Mouse (Mus musculus): ENCODE measurements around the gene Gm3448.

The Gm3448 gene

DNA sequence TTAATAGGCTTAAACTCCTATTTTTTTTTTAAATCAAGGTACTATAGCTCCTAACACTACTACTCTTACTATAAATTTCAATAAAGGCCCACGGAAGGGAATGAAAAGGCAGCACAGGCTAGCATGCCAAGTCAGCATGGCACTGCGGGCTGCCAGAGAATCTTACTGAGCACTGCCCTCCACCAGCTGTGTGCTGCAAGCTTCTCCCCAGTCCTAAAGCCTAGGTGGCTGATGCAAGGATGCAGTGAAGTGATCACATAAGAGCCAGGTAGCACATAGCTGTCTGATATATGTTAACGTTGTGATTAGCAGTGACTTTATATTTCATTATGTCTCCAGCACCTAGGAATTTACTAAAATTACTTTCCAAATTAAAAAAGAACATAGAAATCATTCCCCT, 81.4 kb downstream of the Gm3448 start:
- peak; percentile 62 for DNase-seq (ENCODE audit: low spot score)

DNA sequence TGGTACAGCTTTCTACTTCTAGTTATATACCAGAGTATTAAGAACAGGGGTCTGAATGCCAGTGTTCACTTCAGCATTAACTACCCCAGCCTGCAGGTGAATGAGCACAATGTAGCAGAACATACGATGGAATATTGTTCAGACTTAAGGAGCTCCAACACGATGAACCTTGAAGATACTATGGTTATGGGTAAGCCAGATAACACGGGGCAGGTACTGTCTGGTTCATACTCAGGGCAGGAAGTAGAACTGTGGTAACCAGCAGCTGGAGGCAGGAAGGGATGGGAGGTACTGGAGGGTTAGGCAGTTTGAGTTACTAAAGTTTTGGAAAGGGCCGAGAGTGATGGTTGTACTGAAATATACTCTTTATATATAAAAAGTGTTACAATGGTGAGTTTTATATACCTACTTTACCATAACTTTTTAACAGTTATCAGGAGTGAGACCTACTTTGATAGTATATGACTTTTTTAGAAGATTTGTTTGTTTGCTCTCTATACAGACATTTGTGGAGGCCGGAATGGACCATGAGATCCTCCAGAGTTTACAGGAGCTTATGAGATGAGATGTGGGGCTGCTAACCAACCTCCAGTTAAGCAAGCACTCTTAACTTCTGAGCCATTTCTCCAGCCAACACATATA, 82.5 kb downstream of the Gm3448 start:
- no peak for DNase-seq (ENCODE audit: low spot score)

DNA sequence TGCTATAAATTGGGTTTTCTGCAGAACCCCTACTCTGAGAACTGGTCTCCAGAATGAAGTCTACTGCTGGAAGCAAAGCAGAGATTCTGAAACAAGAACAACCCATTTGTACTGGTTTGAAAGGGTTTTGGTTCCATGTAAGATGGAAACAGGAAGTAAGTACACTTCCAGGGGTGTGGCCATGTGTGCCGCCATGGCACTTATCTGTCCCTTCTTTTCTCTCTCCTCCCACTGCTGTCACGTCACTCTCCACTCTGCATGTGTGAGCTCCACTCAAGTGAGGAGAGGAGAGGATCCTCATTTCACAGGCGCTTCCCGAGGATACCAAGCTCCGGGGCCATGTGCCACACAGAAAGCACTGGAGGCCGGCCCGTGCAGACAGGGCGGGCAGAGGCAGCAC, 87.9 kb downstream of the Gm3448 start:
- DNase-seq (ENCODE audit: low spot score), result no peak

DNA sequence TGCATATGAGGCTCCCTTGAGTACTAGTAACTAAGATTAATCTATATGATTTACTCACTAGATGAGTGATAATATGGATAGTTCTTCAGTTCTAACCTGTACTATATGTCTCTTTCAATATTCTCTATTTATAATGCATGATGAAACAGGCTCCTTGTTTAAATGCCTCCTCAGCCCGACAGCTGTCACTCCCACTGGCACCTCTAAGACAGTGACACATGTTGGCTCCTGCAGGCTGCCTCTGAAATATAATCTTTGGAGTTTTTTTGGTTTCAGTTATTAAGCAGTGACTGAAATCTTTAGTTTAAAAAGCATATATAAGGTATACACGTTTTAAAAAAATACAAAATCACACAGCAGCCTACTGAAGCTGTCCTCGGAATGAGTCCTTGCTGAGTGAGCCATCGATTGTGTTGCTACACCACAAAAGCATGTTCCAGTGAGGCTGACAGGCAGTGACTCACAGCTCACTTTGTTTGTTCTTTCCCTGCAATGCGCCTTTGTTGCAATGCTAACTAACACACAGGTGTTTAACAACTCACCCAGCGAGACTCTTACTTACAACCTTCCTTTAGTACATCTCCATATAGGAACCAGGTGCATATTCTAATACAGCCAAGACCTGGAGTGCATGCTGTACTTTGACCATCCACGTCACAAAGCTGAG, 92.0 kb downstream of the Gm3448 start:
- DNase-seq (ENCODE audit: low spot score), result no peak
